Mouse (Mus musculus): ENCODE measurements around the gene Zcchc17. TPM values are rescaled to one million over a fixed set of nuclear protein-coding genes. Genes with fewer than 3 reads are reported as not detected.

Zcchc17 gene
- total RNA-seq, 1 experiment from 2014 or later = 83.8 TPM

- ATAC-seq (replicated peaks; ENCODE audit: insufficient number of reproducible peaks, low FRiP score, low TSS enrichment, poor library complexity, severe bottlenecking) = no peak
These were observed 37.2 kb downstream of the Zcchc17 start for GRCm38 (mm10) chr4:130322567-130322966.

GRCm38 (mm10) chr4:130321640-130322039, 38.1 kb downstream of the Zcchc17 start:
- no peak for ATAC-seq (replicated peaks; ENCODE audit: insufficient number of reproducible peaks, low FRiP score, low TSS enrichment, poor library complexity, severe bottlenecking)

GRCm38 (mm10) chr4:130319564-130319963, 40.2 kb downstream of the Zcchc17 start:
- no peak for ATAC-seq (replicated peaks; ENCODE audit: insufficient number of reproducible peaks, low FRiP score, low TSS enrichment, poor library complexity, severe bottlenecking)

- no peak for ATAC-seq (replicated peaks; ENCODE audit: insufficient number of reproducible peaks, low FRiP score, low TSS enrichment, poor library complexity, severe bottlenecking)
These were observed 41.6 kb downstream of the Zcchc17 start for GRCm38 (mm10) chr4:130318122-130318521.

- ATAC-seq (replicated peaks; ENCODE audit: insufficient number of reproducible peaks, low FRiP score, low TSS enrichment, poor library complexity, severe bottlenecking) = no peak
These were observed 43.1 kb downstream of the Zcchc17 start for GRCm38 (mm10) chr4:130316691-130317090.

- no peak for ATAC-seq (replicated peaks; ENCODE audit: insufficient number of reproducible peaks, low FRiP score, low TSS enrichment, poor library complexity, severe bottlenecking)
These were observed 43.8 kb downstream of the Zcchc17 start for GRCm38 (mm10) chr4:130315771-130316527.

- no peak for ATAC-seq (replicated peaks; ENCODE audit: insufficient number of reproducible peaks, low FRiP score, low TSS enrichment, poor library complexity, severe bottlenecking)
These were observed 46.2 kb downstream of the Zcchc17 start for GRCm38 (mm10) chr4:130313552-130313951.

- no peak for ATAC-seq (replicated peaks; ENCODE audit: insufficient number of reproducible peaks, low FRiP score, low TSS enrichment, poor library complexity, severe bottlenecking)
These were observed 47.2 kb downstream of the Zcchc17 start for GRCm38 (mm10) chr4:130312526-130312925.

GRCm38 (mm10) chr4:130309254-130309653, 50.5 kb downstream of the Zcchc17 start:
- ATAC-seq (replicated peaks; ENCODE audit: insufficient number of reproducible peaks, low FRiP score, low TSS enrichment, poor library complexity, severe bottlenecking) = no peak

GRCm38 (mm10) chr4:130308231-130309081, 51.3 kb downstream of the Zcchc17 start, which contains the start of the genes Fabp3 and Gm10570:
Gene Fabp3, plus strand, starts transcription at chr4:130308595.
Gene Gm10570, minus strand, starts transcription at chr4:130308674.
- ATAC-seq (replicated peaks; ENCODE audit: insufficient number of reproducible peaks, low FRiP score, low TSS enrichment, poor library complexity, severe bottlenecking) = no peak

- ATAC-seq (replicated peaks; ENCODE audit: insufficient number of reproducible peaks, low FRiP score, low TSS enrichment, poor library complexity, severe bottlenecking) = no peak
These were observed 51.9 kb downstream of the Zcchc17 start for GRCm38 (mm10) chr4:130307851-130308230.

GRCm38 (mm10) chr4:130306796-130307630, 52.7 kb downstream of the Zcchc17 start:
- ATAC-seq (replicated peaks; ENCODE audit: insufficient number of reproducible peaks, low FRiP score, low TSS enrichment, poor library complexity, severe bottlenecking) = no peak

- ATAC-seq (replicated peaks; ENCODE audit: insufficient number of reproducible peaks, low FRiP score, low TSS enrichment, poor library complexity, severe bottlenecking) = no peak
These were observed 55.0 kb downstream of the Zcchc17 start for GRCm38 (mm10) chr4:130304746-130305145.

GRCm38 (mm10) chr4:130302285-130302870, 57.4 kb downstream of the Zcchc17 start:
- ATAC-seq (replicated peaks; ENCODE audit: insufficient number of reproducible peaks, low FRiP score, low TSS enrichment, poor library complexity, severe bottlenecking) = no peak

- no peak for ATAC-seq (replicated peaks; ENCODE audit: insufficient number of reproducible peaks, low FRiP score, low TSS enrichment, poor library complexity, severe bottlenecking)
These were observed 60.1 kb downstream of the Zcchc17 start for GRCm38 (mm10) chr4:130299629-130300018.

- ATAC-seq (replicated peaks; ENCODE audit: insufficient number of reproducible peaks, low FRiP score, low TSS enrichment, poor library complexity, severe bottlenecking) = no peak
These were observed 60.7 kb downstream of the Zcchc17 start for GRCm38 (mm10) chr4:130298877-130299628.

GRCm38 (mm10) chr4:130297123-130297529, 62.6 kb downstream of the Zcchc17 start:
- 0 out of 2 replicates have a peak, but pooled peaks have one; percentile 33 for ATAC-seq (replicated peaks; ENCODE audit: insufficient number of reproducible peaks, low FRiP score, low TSS enrichment, poor library complexity, severe bottlenecking)
